In the genomic region with DNA sequence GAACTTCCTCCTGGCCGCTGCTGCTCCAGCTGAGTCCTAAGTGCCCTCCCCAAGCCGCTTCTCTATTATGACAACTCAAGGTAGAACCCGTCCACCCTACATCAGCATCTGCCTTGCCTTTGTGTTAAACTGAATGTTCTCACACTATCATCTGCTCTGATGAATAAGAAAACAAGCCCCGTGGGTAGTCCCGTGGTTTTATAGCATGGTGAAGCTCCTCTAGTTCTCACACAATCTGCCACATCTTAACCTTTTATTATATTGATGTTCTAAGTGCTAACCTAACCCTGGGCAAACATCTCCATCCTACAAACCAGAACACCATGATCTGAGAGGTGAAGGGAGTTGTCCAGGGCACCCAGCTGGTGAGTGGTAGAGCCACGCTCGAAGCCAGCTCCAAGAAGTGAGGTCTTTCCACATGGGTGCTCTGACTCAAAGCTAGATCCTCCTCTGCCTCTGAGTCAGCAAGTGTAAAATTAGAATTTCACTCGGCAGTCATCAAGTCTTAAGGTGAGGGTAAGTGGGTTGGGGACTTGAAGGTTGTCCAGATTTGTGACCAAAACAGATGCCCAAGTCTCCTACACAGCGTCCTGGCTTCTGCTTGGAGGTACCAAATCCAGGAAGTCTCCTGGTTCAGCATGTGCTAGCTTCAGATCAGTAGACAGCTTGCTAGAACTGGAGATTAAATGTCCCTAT, we compare ENCODE assay signal across 9 mouse cellular contexts. TPM values are rescaled to one million over a fixed set of nuclear protein-coding genes. Genes with fewer than 3 reads are reported as not detected.
DNase-seq lines count a peak whose midpoint lies in the region; ATAC-seq and TF ChIP-seq lines count a peak whose summit lies in the region.
"Had no signal": no experiment of that assay in that cellular context is flagged by ENCODE, and none has a peak within 500 bp of the region (broad histone marks: within the 10 kb centered on the region; RNA-seq: fewer than 3 reads in every experiment).

No protein-coding gene starts in this region.

- no peaks in the 10 kb centered on the region for H3K79me2 ChIP-seq in C2C12 (ENCODE audit: control insufficient read depth, insufficient read depth)

- ATAC-seq in kidney, embryonic 16.5 days (ENCODE audit: low FRiP score, low TSS enrichment), result peak; percentile 21
- ATAC-seq in forebrain, embryonic 11.5 days (replicated peaks; ENCODE audit: low FRiP score), result no peak
- ATAC-seq: midbrain, embryonic 15.5 days had no signal

- intact Hi-C loops in left cerebral cortex, postnatal 36 days (cut with DNase I), result loop anchor here (2.0 kb wide), 1 partner anchor 48 kb away; a partner anchor contains a TSS
- intact Hi-C loops in gastrocnemius, postnatal 14 days (cut with DNase I; ENCODE audit: low total_unique reads), result no loop called here

- H3K4me1 ChIP-seq in kidney, embryonic 16.5 days (ENCODE audit: insufficient read depth, low read length), result peaks cover 54% of the 10 kb centered on the region
- H3K4me1 ChIP-seq in bone marrow macrophage, adult 2 months (ENCODE audit: control insufficient read depth, insufficient read depth, low read length), result peaks cover 58% of the 10 kb centered on the region
- peaks cover 22% of the 10 kb centered on the region for H3K4me1 ChIP-seq in forebrain, embryonic 11.5 days (replicated peaks; ENCODE audit: control insufficient read depth, insufficient read depth, low read length)

- DNase-seq in kidney, postnatal 10 days, result no peak
- DNase-seq in left cerebral cortex, postnatal 36 days (ENCODE audit: low spot score in 2 of 2), result peak; percentile 71 to 80
- no peak for DNase-seq in forebrain, embryonic 11.5 days (ENCODE audit: low spot score)
- no peak for DNase-seq in gastrocnemius, postnatal 14 days
- DNase-seq in embryo, embryonic 11 days, result no peak

- H3K4me2 ChIP-seq in kidney, embryonic 16.5 days (replicated peaks; ENCODE audit: low read depth, low read length), result no peak overlapping the region
- H3K4me2 ChIP-seq in forebrain, embryonic 11.5 days (ENCODE audit: low read depth, low read length, severe bottlenecking), result no peak overlapping the region
- H3K4me2 ChIP-seq: midbrain, embryonic 15.5 days had no signal

- H3K4me3 ChIP-seq in kidney, embryonic 16.5 days (ENCODE audit: low read length), result no peak overlapping the region
- H3K4me3 ChIP-seq in C2C12 (ENCODE audit: insufficient read depth, poor library complexity, severe bottlenecking), result no peak overlapping the region
- H3K4me3 ChIP-seq in bone marrow macrophage, adult 2 months (ENCODE audit: insufficient read depth, low read length), result peak overlapping the region; percentile 45
- H3K4me3 ChIP-seq in forebrain, embryonic 11.5 days (ENCODE audit: low read depth, low read length), result no peak overlapping the region
- H3K4me3 ChIP-seq: midbrain, embryonic 15.5 days had no signal

- H3ac ChIP-seq in C2C12 (ENCODE audit: control insufficient read depth, insufficient read length, low read depth), result no peak overlapping the region

- H3K79me3 ChIP-seq in C2C12 (ENCODE audit: low read depth), result no peaks in the 10 kb centered on the region

- TF ChIP-seq POLR2A in bone marrow macrophage, adult 2 months (IDR thresholded peaks at IDR 0.05; ENCODE audit: borderline replicate concordance, low read depth, low read length), result no peak

- WGBS in kidney, embryonic 16.5 days, result 56% methylated on average over 9 of the region's 9 CpGs
- WGBS in forebrain, embryonic 11.5 days, result 89% methylated on average over 9 of the region's 9 CpGs

- H3K27ac ChIP-seq in kidney, embryonic 16.5 days (ENCODE audit: low read length), result peak overlapping the region; percentile 82
- H3K27ac ChIP-seq in bone marrow macrophage, adult 2 months (ENCODE audit: insufficient read depth, low read depth, low read length), result peak overlapping the region; percentile 96
- no peak overlapping the region for H3K27ac ChIP-seq in forebrain, embryonic 11.5 days (ENCODE audit: low read depth, low read length)

- no peaks in the 10 kb centered on the region for H3K36me3 ChIP-seq in kidney, embryonic 16.5 days (ENCODE audit: insufficient read depth, low read length)
- H3K36me3 ChIP-seq in C2C12 (ENCODE audit: control insufficient read depth, insufficient read depth), result no peaks in the 10 kb centered on the region
- H3K36me3 ChIP-seq in forebrain, embryonic 11.5 days (ENCODE audit: control insufficient read depth, insufficient read depth, low read length), result no peaks in the 10 kb centered on the region
- H3K36me3 ChIP-seq: midbrain, embryonic 15.5 days had no signal

- H3K9me3 ChIP-seq in kidney, embryonic 16.5 days (ENCODE audit: low read length), result no peaks in the 10 kb centered on the region
- no peaks in the 10 kb centered on the region for H3K9me3 ChIP-seq in forebrain, embryonic 11.5 days (ENCODE audit: control insufficient read depth, low read length)
- H3K9me3 ChIP-seq: midbrain, embryonic 15.5 days had no signal

- no peak for TF ChIP-seq CTCF in C2C12 (IDR thresholded peaks at IDR 0.05; ENCODE audit: control insufficient read depth, insufficient read depth, insufficient read length)
- TF ChIP-seq CTCF in bone marrow macrophage, adult 2 months (IDR thresholded peaks at IDR 0.05; ENCODE audit: low read depth, low read length), result no peak

- no peaks in the 10 kb centered on the region for H3K27me3 ChIP-seq in kidney, embryonic 16.5 days (ENCODE audit: insufficient read depth, low read length)
- H3K27me3 ChIP-seq in C2C12 (ENCODE audit: control insufficient read depth, insufficient read depth, insufficient read length), result no peaks in the 10 kb centered on the region
- H3K27me3 ChIP-seq in forebrain, embryonic 11.5 days (ENCODE audit: control insufficient read depth, insufficient read depth, low read length), result no peaks in the 10 kb centered on the region
- H3K27me3 ChIP-seq: midbrain, embryonic 15.5 days had no signal

- no peak overlapping the region for H3K9ac ChIP-seq in kidney, embryonic 16.5 days (replicated peaks; ENCODE audit: low read length)
- no peak overlapping the region for H3K9ac ChIP-seq in forebrain, embryonic 11.5 days (ENCODE audit: low read length)
- H3K9ac ChIP-seq: midbrain, embryonic 15.5 days had no signal

TF ChIP-seq in C2C12, 6 proteins besides CTCF, POLR2A, EP300 and RAD21:
- TF ChIP-seq MAX (IDR thresholded peaks at IDR 0.05) (peak; percentile 87), CEBPB (IDR thresholded peaks at IDR 0.05; ENCODE audit: low read depth) (no peak)

RNA-seq across cellular contexts. Expression of a gene that starts 48.4 kb away (rescaled TPM):
- polyA plus RNA-seq in kidney, embryonic 16.5 days (2015; fragmentation: Nextera tagmentation; extraction: Ambion mirVana), result 4.4 and 5.3 TPM in 2 replicates
- 24.4 TPM for polyA plus RNA-seq in C2C12 (2012; fragmentation: generic; extraction: Trizol)
- 58.7 and 62.5 TPM in 2 replicates for polyA plus RNA-seq in bone marrow macrophage, adult 2 months (2012; ENCODE audit: insufficient read depth, insufficient read length, missing spikeins)
- total RNA-seq in left cerebral cortex, postnatal 36 days (2021), result 10 to 100 TPM; 49.2 to 64.5 TPM
- polyA plus RNA-seq in forebrain, embryonic 11.5 days (2014; fragmentation: Nextera tagmentation; extraction: Ambion mirVana), result 19.4 and 28.0 TPM in 2 replicates
- 1 to 10 TPM; 4.6 to 6.4 TPM for total RNA-seq in gastrocnemius, postnatal 14 days (2021)

Comparison
In these comparisons a context has a peak if more than half of its experiments do, and no peak if none do; other contexts are left out.
1. DNase-seq: peak in left cerebral cortex, postnatal 36 days (2 of 2); none in kidney, postnatal 10 days (single experiment), forebrain, embryonic 11.5 days (single experiment), gastrocnemius, postnatal 14 days (single experiment) and embryo, embryonic 11 days (single experiment).